Mouse (Mus musculus): ENCODE measurements around the gene Onecut3.

- TF ChIP-seq CTCF (IDR thresholded peaks at IDR 0.05; ENCODE audit: control insufficient read depth, insufficient read depth, low read length) (peak; percentile 3; the same call in 1 of the 2 replicates), POLR2A (IDR thresholded peaks at IDR 0.05; ENCODE audit: borderline replicate concordance, control insufficient read depth, low read depth, low read length) (peak; percentile 46; the same call in 1 of the 2 replicates)
These were observed 44.2 kb downstream of the Onecut3 start, which contains the start of gene Atp8b3 for GRCm38 (mm10) chr10:80538710-80539394.

All from bone marrow, adult 2 months (tissue).